Mouse (Mus musculus) ovary, postnatal 10 days (tissue): ENCODE results near the gene Eif3k.

Source experiments
- DNase-seq: peaks from one replicate; pipeline ENCODE4 v3.0.0; 2022; ENCODE audit warnings: low spot score

The Eif3k gene

GRCm38 (mm10) chr7:28938654-28939053, 43.0 kb downstream of the Eif3k start:
- DNase-seq, result no peak

GRCm38 (mm10) chr7:28936787-28937186, 44.9 kb downstream of the Eif3k start:
- no peak for DNase-seq

GRCm38 (mm10) chr7:28933825-28934224, 47.8 kb downstream of the Eif3k start:
- DNase-seq, result no peak

- DNase-seq, result no peak
These were observed 49.1 kb downstream of the Eif3k start for GRCm38 (mm10) chr7:28932421-28933041.

GRCm38 (mm10) chr7:28931695-28932039, 50.0 kb downstream of the Eif3k start:
- DNase-seq, result no peak

- no peak for DNase-seq
These were observed 50.5 kb downstream of the Eif3k start for GRCm38 (mm10) chr7:28931032-28931694.

- DNase-seq, result no peak
These were observed 51.2 kb downstream of the Eif3k start for GRCm38 (mm10) chr7:28930320-28931031.

- no peak for DNase-seq
These were observed 52.3 kb downstream of the Eif3k start for GRCm38 (mm10) chr7:28929381-28929780.

GRCm38 (mm10) chr7:28926172-28926571, 55.5 kb downstream of the Eif3k start:
- DNase-seq, result no peak

GRCm38 (mm10) chr7:28925317-28925716, 56.3 kb downstream of the Eif3k start:
- DNase-seq, result no peak

GRCm38 (mm10) chr7:28924802-28925201, 56.9 kb downstream of the Eif3k start:
- DNase-seq, result no peak

- no peak for DNase-seq
These were observed 57.8 kb downstream of the Eif3k start for GRCm38 (mm10) chr7:28923865-28924291.

GRCm38 (mm10) chr7:28922606-28923005, 59.1 kb downstream of the Eif3k start:
- no peak for DNase-seq

- DNase-seq, result no peak
These were observed 59.8 kb downstream of the Eif3k start for GRCm38 (mm10) chr7:28921722-28922465.
